Mouse (Mus musculus) intestine, embryonic 15.5 days (tissue): ENCODE measurements around the gene Gm42878. TPM values are rescaled to one million over a fixed set of nuclear protein-coding genes. Genes with fewer than 3 reads are reported as not detected.
A peak's percentile ranks its signal among the peaks of the same experiment; 100 is the strongest.

ENCODE experiments used
- ATAC-seq: fragments of 200-750 bp; cut with Nextera tagmentation; 2 replicates; pipeline ENCODE4 v1.8.0; 2017; ENCODE audit warnings: moderate TSS enrichment, moderate library complexity
- H3K27ac ChIP-seq: fragments of 300-500 bp; sonication (generic); 2 replicates; pipeline ENCODE4 v1.5.1; 2015; ENCODE audit warnings: mild to moderate bottlenecking, inconsistent platforms
- H3K27me3 ChIP-seq: fragments of 300-500 bp; sonication (generic); replicated peaks from 2 replicates; pipeline ENCODE4 v1.6.1; 2015; ENCODE audit warnings: inconsistent platforms
- H3K36me3 ChIP-seq: fragments of 300-500 bp; sonication (generic); 2 replicates; pipeline ENCODE4 v1.6.1; 2015; ENCODE audit warnings: inconsistent platforms
- H3K4me1 ChIP-seq: fragments of 300-500 bp; sonication (generic); replicated peaks from 2 replicates; pipeline ENCODE4 v1.6.1; 2015; ENCODE audit warnings: inconsistent platforms
- H3K4me2 ChIP-seq: fragments of 300-500 bp; sonication (generic); replicated peaks from 2 replicates; pipeline ENCODE4 v1.6.1; 2015; ENCODE audit warnings: mild to moderate bottlenecking, inconsistent platforms
- H3K4me3 ChIP-seq: fragments of 300-500 bp; sonication (generic); replicated peaks from 2 replicates; pipeline ENCODE4 v1.5.1; 2015; ENCODE audit warnings: inconsistent platforms
- H3K9ac ChIP-seq: fragments of 300-500 bp; sonication (generic); 2 replicates; pipeline ENCODE4 v1.6.1; 2015; ENCODE audit warnings: inconsistent platforms
- H3K9me3 ChIP-seq: fragments of 300-500 bp; sonication (generic); 2 replicates; pipeline ENCODE4 v1.6.1; 2016; ENCODE audit warnings: inconsistent platforms
- WGBS: fragments of 180-500 bp; shearing (Covaris S2); methylation state at CpG from one replicate; pipeline ENCODE4 v1.1.7; 2015; 5-methylcytosine and 5-hydroxymethylcytosine counted together
- polyA plus RNA-seq: library from polyadenylated mRNA; unstranded; fragments of >200 nt; fragmentation: Nextera tagmentation; extraction: Ambion mirVana; gene quantifications from 2 replicates; pipeline ENCODE4 v1.2.1, GENCODE M21; 2015

Gene Gm42878
- polyA plus RNA-seq, 1 experiment from 2014 or later: not detected

DNA sequence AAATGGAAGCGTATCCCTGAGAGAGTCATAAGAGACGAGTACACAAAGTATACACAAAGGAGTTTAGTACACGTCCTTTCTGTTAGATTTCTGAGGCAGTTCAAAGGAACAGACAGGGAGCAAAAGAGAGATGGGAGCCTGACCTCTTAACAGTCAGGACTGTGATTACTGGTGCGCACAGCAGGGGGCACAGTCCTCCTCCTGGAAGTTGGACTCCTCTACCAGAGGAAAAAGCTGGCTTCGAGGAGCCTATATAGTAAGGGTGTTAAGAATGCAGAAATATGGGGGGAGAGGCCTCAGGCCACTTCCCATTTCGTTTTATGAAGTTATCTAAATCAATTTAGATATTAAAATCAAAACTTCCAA is 1.2 kb upstream of the Gm42878 start:
- peak overlapping the region; percentile 94 for H3K27ac ChIP-seq
- H3K27me3 ChIP-seq: no peaks in the 10 kb centered on the region
- 24% methylated on average over 6 of the region's 6 CpGs for WGBS
- ATAC-seq: peak; percentile 53
- peak overlapping the region; percentile 100 for H3K4me3 ChIP-seq
- H3K36me3 ChIP-seq: no peaks in the 10 kb centered on the region
- H3K9ac ChIP-seq: peak overlapping the region; percentile 97
- H3K4me2 ChIP-seq: peak overlapping the region; percentile 64
- H3K4me1 ChIP-seq: peaks cover 14% of the 10 kb centered on the region
- no peaks in the 10 kb centered on the region for H3K9me3 ChIP-seq

DNA sequence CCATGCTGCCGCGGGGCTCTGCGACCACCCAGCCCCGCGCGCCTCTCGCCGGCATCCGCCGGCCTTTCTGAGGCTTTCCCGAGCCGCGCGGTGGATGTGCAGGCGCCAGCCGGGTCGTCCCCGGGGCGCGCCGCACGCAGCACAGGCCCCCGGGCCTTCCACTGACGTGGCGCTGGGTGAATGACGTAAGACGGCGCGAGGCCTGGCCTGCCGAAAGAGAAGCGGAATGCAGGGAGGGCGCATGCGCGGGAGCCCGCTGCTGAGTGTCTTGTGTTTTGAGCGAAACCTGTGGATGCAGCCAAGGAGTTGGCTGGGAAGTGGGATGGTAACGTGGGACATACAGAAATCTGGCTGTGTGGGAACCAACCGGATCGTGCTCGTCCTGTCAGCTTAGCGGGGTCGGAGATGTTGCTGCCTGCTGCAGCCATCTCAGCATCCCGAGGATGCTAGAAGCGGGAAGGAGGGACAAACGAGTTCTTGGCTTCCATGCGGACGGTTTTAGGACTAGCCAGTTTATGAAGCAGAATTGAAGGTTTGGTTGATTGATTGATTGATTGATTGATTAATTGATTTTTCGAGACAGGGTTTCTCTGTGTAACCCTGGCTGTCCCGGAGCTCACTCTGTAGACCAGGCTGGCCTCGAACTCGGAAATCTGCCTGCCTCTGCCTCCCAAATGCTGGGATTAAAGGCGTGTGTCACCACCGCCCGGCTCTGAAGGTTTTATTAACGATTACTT is 679 bp upstream of the Gm42878 start, which contains the start of gene Mapkapk5:
Gene Mapkapk5, minus strand, starts transcription at position 113 of the 737 bp plus-strand sequence.
- Histone ChIP-seq H3K9ac (peak within 1 kb of the TSS; percentile 97), H3K4me3 (peak within 1 kb of the TSS; percentile 100), H3K27me3 (no peaks in the 10 kb centered on the region), H3K27ac (peak within 1 kb of the TSS; percentile 94), H3K36me3 (no peaks in the 10 kb centered on the region), H3K4me1 (peaks cover 14% of the 10 kb centered on the region), H3K9me3 (no peaks in the 10 kb centered on the region), H3K4me2 (peak within 1 kb of the TSS; percentile 82)
- ATAC-seq: peak; percentile 94
- 1% methylated on average over 55 of the region's 55 CpGs for WGBS

- Histone ChIP-seq H3K4me2 (no peak overlapping the region), H3K36me3 (no peaks in the 10 kb centered on the region), H3K4me3 (no peak overlapping the region), H3K27ac (no peak overlapping the region), H3K9me3 (no peaks in the 10 kb centered on the region), H3K27me3 (no peaks in the 10 kb centered on the region), H3K9ac (no peak overlapping the region), H3K4me1 (peaks cover 14% of the 10 kb centered on the region)
- 78% methylated on average over 3 of the region's 3 CpGs for WGBS
- ATAC-seq: no peak
Measured at GRCm38 (mm10) chr5:121543370-121543769, 1.9 kb downstream of the Gm42878 start.

DNA sequence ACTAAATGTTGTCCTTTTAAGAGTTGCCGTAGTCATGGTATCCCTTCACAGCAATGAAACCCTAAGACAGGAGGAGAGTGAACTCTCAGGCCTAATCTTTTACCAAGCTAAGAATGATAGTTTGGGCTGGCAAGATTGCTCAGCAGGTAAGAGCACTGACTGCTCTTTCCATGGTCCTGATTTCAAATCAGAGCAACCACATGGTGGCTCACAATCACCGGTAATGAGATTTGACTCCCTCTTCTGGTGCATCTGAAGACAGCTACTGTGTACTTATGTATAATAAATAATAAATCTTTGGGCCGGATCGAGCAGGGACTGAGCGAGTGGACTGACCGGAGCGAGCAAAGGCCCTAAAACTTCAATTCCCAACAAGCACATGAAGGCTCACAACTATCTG is 4.0 kb downstream of the Gm42878 start:
- H3K27me3 ChIP-seq: no peaks in the 10 kb centered on the region
- WGBS: 79% methylated on average over 7 of the region's 7 CpGs
- H3K4me3 ChIP-seq: no peak overlapping the region

GRCm38 (mm10) chr5:121540066-121540465 is 5.2 kb downstream of the Gm42878 start:
- no peaks in the 10 kb centered on the region for H3K27me3 ChIP-seq
- H3K9ac ChIP-seq: no peak overlapping the region
- H3K27ac ChIP-seq: no peak overlapping the region
- no peak overlapping the region for H3K4me2 ChIP-seq
- WGBS: 89% methylated on average over 5 of the region's 5 CpGs
- no peaks in the 10 kb centered on the region for H3K9me3 ChIP-seq
- peaks cover 10% of the 10 kb centered on the region for H3K4me1 ChIP-seq
- peaks cover 7% of the 10 kb centered on the region; the same call in 1 of the 2 replicates for H3K36me3 ChIP-seq
- no peak for ATAC-seq
- no peak overlapping the region for H3K4me3 ChIP-seq

More for the DNA sequence above, 4.0 kb downstream of the Gm42878 start:
- H3K9ac ChIP-seq: no peak overlapping the region
- H3K36me3 ChIP-seq: no peaks in the 10 kb centered on the region
- ATAC-seq: no peak
- H3K4me1 ChIP-seq: peaks cover 10% of the 10 kb centered on the region
- H3K27ac ChIP-seq: no peak overlapping the region
- no peaks in the 10 kb centered on the region for H3K9me3 ChIP-seq
- H3K4me2 ChIP-seq: no peak overlapping the region

GRCm38 (mm10) chr5:121537588-121537987 is 7.7 kb downstream of the Gm42878 start:
- H3K4me1 ChIP-seq: no peaks in the 10 kb centered on the region
- WGBS: 85% methylated on average over 2 of the region's 2 CpGs
- no peak for ATAC-seq
- H3K9me3 ChIP-seq: no peaks in the 10 kb centered on the region
- no peak overlapping the region for H3K4me3 ChIP-seq
- H3K36me3 ChIP-seq: peaks cover 25% of the 10 kb centered on the region
- no peaks in the 10 kb centered on the region for H3K27me3 ChIP-seq
- no peak overlapping the region for H3K27ac ChIP-seq
- no peak overlapping the region for H3K9ac ChIP-seq
- no peak overlapping the region for H3K4me2 ChIP-seq

DNA sequence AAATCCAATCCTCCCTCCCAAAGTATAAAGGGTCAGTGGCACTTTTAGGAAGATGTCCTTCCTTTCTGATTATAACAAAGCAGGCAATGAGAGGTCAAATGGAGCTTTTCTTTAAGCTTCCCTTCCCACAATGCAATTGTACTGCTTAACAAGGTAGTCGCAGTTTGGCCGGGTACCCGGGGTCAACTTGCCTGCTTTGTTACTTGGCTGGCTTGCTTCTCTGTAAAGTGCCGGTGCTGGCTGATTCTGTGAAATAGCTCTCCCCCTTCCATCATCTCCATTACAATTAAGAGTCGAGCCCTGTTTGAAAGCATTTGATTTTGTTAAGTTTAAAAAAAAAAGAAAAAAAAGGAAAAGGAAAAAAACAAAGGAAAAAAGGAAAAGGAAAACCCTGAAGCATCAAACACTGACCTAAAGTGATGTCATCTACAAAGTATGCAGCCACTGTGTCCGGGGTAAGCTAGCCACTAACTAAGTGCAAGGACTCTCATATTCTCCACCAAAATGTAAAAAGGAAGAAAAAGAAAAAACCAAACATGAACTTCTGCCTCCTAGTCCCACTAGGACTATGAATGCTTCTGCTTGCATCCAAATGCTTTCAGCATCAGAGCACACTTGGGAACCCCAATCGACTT is 8.2 kb downstream of the Gm42878 start:
- Histone ChIP-seq H3K27me3 (no peaks in the 10 kb centered on the region), H3K4me3 (no peak overlapping the region), H3K9me3 (no peaks in the 10 kb centered on the region), H3K27ac (no peak overlapping the region), H3K4me2 (no peak overlapping the region), H3K36me3 (peaks cover 30% of the 10 kb centered on the region), H3K9ac (no peak overlapping the region), H3K4me1 (no peaks in the 10 kb centered on the region)
- WGBS: 72% methylated on average over 7 of the region's 7 CpGs
- ATAC-seq: no peak

GRCm38 (mm10) chr5:121535116-121535515 is 10.2 kb downstream of the Gm42878 start:
- Histone ChIP-seq H3K4me3 (no peak overlapping the region), H3K9ac (no peak overlapping the region), H3K27ac (no peak overlapping the region), H3K9me3 (no peaks in the 10 kb centered on the region), H3K4me2 (no peak overlapping the region), H3K27me3 (no peaks in the 10 kb centered on the region), H3K4me1 (no peaks in the 10 kb centered on the region), H3K36me3 (peaks cover 40% of the 10 kb centered on the region)
- 94% methylated on average over 3 of the region's 3 CpGs for WGBS
- no peak; the same call in 1 of the 2 replicates for ATAC-seq

DNA sequence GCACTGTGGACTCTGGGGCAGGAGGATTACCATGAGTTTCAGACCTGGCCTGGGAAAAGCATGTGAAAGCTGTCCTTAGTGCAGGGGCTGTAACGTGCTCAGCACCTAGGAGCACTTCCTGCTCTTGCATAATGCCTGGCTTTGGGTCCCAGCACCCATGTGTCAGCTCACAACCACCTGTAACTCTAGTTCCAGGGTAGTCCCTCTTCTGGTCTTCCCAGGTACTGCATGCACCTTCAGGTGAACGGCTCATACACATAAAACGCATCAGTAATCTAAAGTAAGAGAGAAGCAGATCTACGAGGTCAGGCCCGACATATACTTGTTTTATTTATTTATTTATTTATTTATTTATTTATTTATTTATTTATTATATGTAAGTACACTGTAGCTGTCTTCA is 10.8 kb downstream of the Gm42878 start:
- H3K4me1 ChIP-seq: no peaks in the 10 kb centered on the region
- WGBS: 98% methylated on average over 5 of the region's 5 CpGs

DNA sequence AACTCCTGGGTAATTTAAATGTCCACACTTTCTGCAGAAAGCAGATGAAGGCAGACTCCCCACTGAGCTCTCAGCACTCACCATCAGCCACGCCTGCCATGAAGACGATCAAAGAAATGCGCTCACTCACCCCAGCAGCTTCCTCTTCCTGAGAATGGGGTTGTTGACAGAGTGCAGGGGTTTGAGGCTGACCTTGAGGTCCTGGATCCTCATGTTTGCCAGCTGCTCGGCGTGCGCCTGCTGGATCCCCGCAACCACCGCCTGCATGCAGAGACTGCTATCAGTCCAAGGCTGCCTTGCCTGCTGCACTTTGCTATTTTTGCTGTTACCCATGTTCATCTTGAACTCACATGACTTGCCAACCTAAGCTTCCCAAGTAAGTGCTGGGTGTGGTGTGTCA is 18.3 kb downstream of the Gm42878 start:
- no peak overlapping the region for H3K9ac ChIP-seq
- H3K4me3 ChIP-seq: no peak overlapping the region
- H3K4me1 ChIP-seq: no peaks in the 10 kb centered on the region
- no peak overlapping the region for H3K27ac ChIP-seq
- no peak for ATAC-seq
- 81% methylated on average over 8 of the region's 8 CpGs for WGBS
- no peak overlapping the region for H3K4me2 ChIP-seq
- H3K9me3 ChIP-seq: no peaks in the 10 kb centered on the region
- no peaks in the 10 kb centered on the region for H3K27me3 ChIP-seq
- H3K36me3 ChIP-seq: peaks cover 53% of the 10 kb centered on the region

More for the DNA sequence above, 10.8 kb downstream of the Gm42878 start:
- Histone ChIP-seq H3K4me2 (no peak overlapping the region), H3K36me3 (peaks cover 40% of the 10 kb centered on the region), H3K9me3 (no peaks in the 10 kb centered on the region), H3K9ac (no peak overlapping the region), H3K4me3 (no peak overlapping the region), H3K27me3 (no peaks in the 10 kb centered on the region), H3K27ac (no peak overlapping the region)
- ATAC-seq: no peak

- Histone ChIP-seq H3K27me3 (no peaks in the 10 kb centered on the region), H3K4me1 (no peaks in the 10 kb centered on the region), H3K9ac (no peak overlapping the region), H3K27ac (no peak overlapping the region), H3K4me3 (no peak overlapping the region), H3K4me2 (no peak overlapping the region), H3K36me3 (peaks cover 53% of the 10 kb centered on the region), H3K9me3 (no peaks in the 10 kb centered on the region)
- no peak for ATAC-seq
- WGBS: 86% methylated on average over 7 of the region's 7 CpGs
Measured at GRCm38 (mm10) chr5:121526526-121526925, 18.8 kb downstream of the Gm42878 start.

- no peak for ATAC-seq
- Histone ChIP-seq H3K4me1 (no peaks in the 10 kb centered on the region), H3K27me3 (no peaks in the 10 kb centered on the region), H3K27ac (no peak overlapping the region), H3K9me3 (no peaks in the 10 kb centered on the region), H3K9ac (no peak overlapping the region), H3K4me3 (no peak overlapping the region), H3K4me2 (no peak overlapping the region), H3K36me3 (peaks cover 53% of the 10 kb centered on the region)
- WGBS: 82% methylated on average over 14 of the region's 14 CpGs
Measured at GRCm38 (mm10) chr5:121525774-121526450, 19.4 kb downstream of the Gm42878 start.
